Mouse (Mus musculus) hindbrain, embryonic 13.5 days (tissue): Measurements from ENCODE around the gene Lrp8. TPM values are rescaled to one million over a fixed set of nuclear protein-coding genes. Genes with fewer than 3 reads are reported as not detected.

Experiments used
- ATAC-seq: fragments of 200-750 bp; cut with Nextera tagmentation; 2 replicates; pipeline ENCODE4 v1.8.0; 2017; ENCODE audit warnings: moderate TSS enrichment; ENCODE audit not compliant: low FRiP score
- H3K27ac ChIP-seq: fragments of 300-500 bp; sonication (generic); 2 replicates; pipeline ENCODE4 v1.5.1; 2015; ENCODE audit warnings: inconsistent platforms, mild to moderate bottlenecking, moderate library complexity
- H3K27me3 ChIP-seq: fragments of 300-500 bp; sonication (generic); 2 replicates; pipeline ENCODE4 v1.6.1; 2015; ENCODE audit warnings: mild to moderate bottlenecking, inconsistent platforms
- H3K36me3 ChIP-seq: fragments of 300-500 bp; sonication (generic); 2 replicates; pipeline ENCODE4 v1.6.1; 2015; ENCODE audit warnings: mild to moderate bottlenecking, inconsistent platforms
- H3K4me1 ChIP-seq: fragments of 300-500 bp; sonication (generic); replicated peaks from 2 replicates; pipeline ENCODE4 v1.6.1; 2015; ENCODE audit warnings: inconsistent platforms
- H3K4me2 ChIP-seq: fragments of 300-500 bp; sonication (generic); 2 replicates; pipeline ENCODE4 v1.6.1; 2015; ENCODE audit warnings: inconsistent platforms, mild to moderate bottlenecking, moderate library complexity
- H3K4me3 ChIP-seq: fragments of 300-500 bp; sonication (generic); 2 replicates; pipeline ENCODE4 v1.5.1; 2015; ENCODE audit warnings: mild to moderate bottlenecking, inconsistent platforms
- H3K9ac ChIP-seq: fragments of 300-500 bp; sonication (generic); 2 replicates; pipeline ENCODE4 v1.6.1; 2015; ENCODE audit warnings: mild to moderate bottlenecking, inconsistent platforms
- H3K9me3 ChIP-seq: fragments of 300-500 bp; sonication (generic); 2 replicates; pipeline ENCODE4 v1.6.1; 2016; ENCODE audit warnings: inconsistent platforms
- WGBS: fragments of 180-500 bp; shearing (Covaris S2); methylation state at CpG from one replicate; pipeline ENCODE4 v1.1.7; 2015; 5-methylcytosine and 5-hydroxymethylcytosine counted together
- polyA plus RNA-seq: library from polyadenylated mRNA; unstranded; fragments of >200 nt; fragmentation: Nextera tagmentation; extraction: Ambion mirVana; gene quantifications from 2 replicates; pipeline ENCODE4 v1.2.1, GENCODE M21; 2015

Lrp8 gene
- polyA plus RNA-seq, 1 experiment from 2014 or later: 41.7 TPM

GRCm38 (mm10) chr4:107899211-107899927 lies 97.3 kb downstream of the Lrp8 start:
- H3K27me3 ChIP-seq: no peaks in the 10 kb centered on the region
- WGBS: 79% methylated on average over 5 of the region's 5 CpGs
- no peak overlapping the region for H3K9ac ChIP-seq
- H3K9me3 ChIP-seq: no peaks in the 10 kb centered on the region
- H3K4me3 ChIP-seq: no peak overlapping the region
- ATAC-seq: no peak
- peaks cover 55% of the 10 kb centered on the region for H3K36me3 ChIP-seq
- H3K4me2 ChIP-seq: no peak overlapping the region
- H3K27ac ChIP-seq: no peak overlapping the region
- 0 out of 2 replicates have a peak, but pooled peaks cover 3% of the 10 kb centered on the region for H3K4me1 ChIP-seq

GRCm38 (mm10) chr4:107900206-107900605 lies 98.1 kb downstream of the Lrp8 start:
- H3K4me2 ChIP-seq: no peak overlapping the region
- ATAC-seq: no peak
- H3K36me3 ChIP-seq: peaks cover 57% of the 10 kb centered on the region
- no peaks in the 10 kb centered on the region for H3K27me3 ChIP-seq
- no peak overlapping the region for H3K4me3 ChIP-seq
- no peak overlapping the region for H3K27ac ChIP-seq
- no peaks in the 10 kb centered on the region for H3K9me3 ChIP-seq
- 89% methylated on average over 3 of the region's 3 CpGs for WGBS
- 0 out of 2 replicates have a peak, but pooled peaks cover 3% of the 10 kb centered on the region for H3K4me1 ChIP-seq
- no peak overlapping the region for H3K9ac ChIP-seq

- Histone ChIP-seq H3K9ac (no peak overlapping the region), H3K9me3 (no peaks in the 10 kb centered on the region), H3K4me2 (no peak overlapping the region), H3K27ac (no peak overlapping the region), H3K27me3 (no peaks in the 10 kb centered on the region), H3K4me1 (0 out of 2 replicates have a peak, but pooled peaks cover 3% of the 10 kb centered on the region), H3K4me3 (no peak overlapping the region), H3K36me3 (peaks cover 41% of the 10 kb centered on the region)
- ATAC-seq: no peak
- 96% methylated on average over 10 of the region's 10 CpGs for WGBS
These were observed 102.2 kb downstream of the Lrp8 start for GRCm38 (mm10) chr4:107904252-107904651.

- peaks cover 48% of the 10 kb centered on the region for H3K36me3 ChIP-seq
- H3K9me3 ChIP-seq: no peaks in the 10 kb centered on the region
- H3K27me3 ChIP-seq: no peaks in the 10 kb centered on the region
- H3K4me3 ChIP-seq: no peak overlapping the region
- 0 out of 2 replicates have a peak, but pooled peaks cover 3% of the 10 kb centered on the region for H3K4me1 ChIP-seq
- no peak for ATAC-seq
- 93% methylated on average over 9 of the region's 9 CpGs for WGBS
- H3K9ac ChIP-seq: no peak overlapping the region
- no peak overlapping the region for H3K27ac ChIP-seq
- H3K4me2 ChIP-seq: no peak overlapping the region
These were observed 104.5 kb downstream of the Lrp8 start for GRCm38 (mm10) chr4:107906561-107906960.

GRCm38 (mm10) chr4:107910020-107910419 lies 108.0 kb downstream of the Lrp8 start:
- H3K9ac ChIP-seq: no peak overlapping the region
- H3K4me2 ChIP-seq: no peak overlapping the region
- no peak overlapping the region for H3K27ac ChIP-seq
- WGBS: 91% methylated on average over 4 of the region's 4 CpGs
- H3K36me3 ChIP-seq: peaks cover 51% of the 10 kb centered on the region
- H3K27me3 ChIP-seq: no peaks in the 10 kb centered on the region
- no peak overlapping the region for H3K4me3 ChIP-seq
- no peaks in the 10 kb centered on the region for H3K9me3 ChIP-seq
- no peaks in the 10 kb centered on the region for H3K4me1 ChIP-seq
- no peak for ATAC-seq

GRCm38 (mm10) chr4:107920336-107920735 lies 118.3 kb downstream of the Lrp8 start:
- 88% methylated on average over 2 of the region's 2 CpGs for WGBS

GRCm38 (mm10) chr4:107921152-107921695 lies 119.2 kb downstream of the Lrp8 start:
- ATAC-seq: no peak
- WGBS: 85% methylated on average over 8 of the region's 8 CpGs
- no peak overlapping the region for H3K27ac ChIP-seq
- peaks cover 7% of the 10 kb centered on the region; the same call in 1 of the 2 replicates for H3K36me3 ChIP-seq
- H3K27me3 ChIP-seq: 0 out of 2 replicates have a peak, but pooled peaks cover 3% of the 10 kb centered on the region
- no peak overlapping the region for H3K4me3 ChIP-seq
- H3K4me2 ChIP-seq: no peak overlapping the region
- peaks cover 28% of the 10 kb centered on the region for H3K4me1 ChIP-seq
- no peaks in the 10 kb centered on the region for H3K9me3 ChIP-seq
- H3K9ac ChIP-seq: no peak overlapping the region

More at GRCm38 (mm10) chr4:107920336-107920735, 118.3 kb downstream of the Lrp8 start:
- Histone ChIP-seq H3K36me3 (peaks cover 7% of the 10 kb centered on the region; the same call in 1 of the 2 replicates), H3K4me2 (no peak overlapping the region), H3K27me3 (0 out of 2 replicates have a peak, but pooled peaks cover 3% of the 10 kb centered on the region), H3K9ac (no peak overlapping the region), H3K4me1 (peaks cover 28% of the 10 kb centered on the region), H3K4me3 (no peak overlapping the region), H3K9me3 (no peaks in the 10 kb centered on the region), H3K27ac (no peak overlapping the region)
- ATAC-seq: no peak

- Histone ChIP-seq H3K27me3 (0 out of 2 replicates have a peak, but pooled peaks cover 3% of the 10 kb centered on the region), H3K9ac (peak overlapping the region; percentile 9), H3K27ac (no peak overlapping the region), H3K9me3 (no peaks in the 10 kb centered on the region), H3K4me3 (no peak overlapping the region), H3K4me1 (peaks cover 28% of the 10 kb centered on the region), H3K4me2 (peak overlapping the region; percentile 81), H3K36me3 (peaks cover 7% of the 10 kb centered on the region; the same call in 1 of the 2 replicates)
- 54% methylated on average over 4 of the region's 4 CpGs for WGBS
- no peak for ATAC-seq
These were observed 119.9 kb downstream of the Lrp8 start for GRCm38 (mm10) chr4:107921952-107922351.

GRCm38 (mm10) chr4:107923145-107923802 lies 121.2 kb downstream of the Lrp8 start, which contains the start of gene Cpt2:
TSS of gene Cpt2 (minus strand) at chr4:107923610.
- peak within 1 kb of the TSS; percentile 71 for H3K27ac ChIP-seq
- 0 out of 2 replicates have a peak, but pooled peaks cover 3% of the 10 kb centered on the region for H3K27me3 ChIP-seq
- peak within 1 kb of the TSS; percentile 69 for H3K4me3 ChIP-seq
- WGBS: 2% methylated on average over 38 of the region's 38 CpGs
- ATAC-seq: peak; percentile 93
- no peaks in the 10 kb centered on the region for H3K9me3 ChIP-seq
- H3K4me1 ChIP-seq: peaks cover 28% of the 10 kb centered on the region
- H3K36me3 ChIP-seq: peaks cover 7% of the 10 kb centered on the region; the same call in 1 of the 2 replicates
- peak within 1 kb of the TSS; percentile 85 for H3K9ac ChIP-seq
- H3K4me2 ChIP-seq: peak within 1 kb of the TSS; percentile 81

GRCm38 (mm10) chr4:107923803-107924194 lies 121.7 kb downstream of the Lrp8 start:
- 54% methylated on average over 7 of the region's 7 CpGs for WGBS
- peaks cover 28% of the 10 kb centered on the region for H3K4me1 ChIP-seq
- peak; percentile 56; the same call in 1 of the 2 replicates for ATAC-seq
- no peak overlapping the region for H3K27ac ChIP-seq
- peak overlapping the region; percentile 69 for H3K4me3 ChIP-seq
- H3K36me3 ChIP-seq: peaks cover 6% of the 10 kb centered on the region; the same call in 1 of the 2 replicates
- peak overlapping the region; percentile 85; the same call in 1 of the 2 replicates for H3K9ac ChIP-seq
- no peaks in the 10 kb centered on the region for H3K9me3 ChIP-seq
- H3K4me2 ChIP-seq: peak overlapping the region; percentile 81
- 0 out of 2 replicates have a peak, but pooled peaks cover 3% of the 10 kb centered on the region for H3K27me3 ChIP-seq
